Mouse (Mus musculus) erythroblast, embryonic 14.5 days (primary cell): ENCODE measurements at regions not wholly inside any gene's neighbourhood (a gene's known extent, or its start where the extent isn't known, plus 50 kb on each side); places are given as distances from the start of the nearest gene placed in this dataset.

ENCODE experiments used
- GATA1 ChIP-seq: IDR thresholded peaks from 2 replicates; pipeline ENCODE4 v1.6.1; 2012; ENCODE audit warnings: low read length, inconsistent platforms, mixed read lengths
- TAL1 ChIP-seq: IDR thresholded peaks from 3 replicates; pipeline ENCODE4 v1.6.1; 2012; ENCODE audit warnings: low read length, inconsistent platforms, mixed read lengths

DNA sequence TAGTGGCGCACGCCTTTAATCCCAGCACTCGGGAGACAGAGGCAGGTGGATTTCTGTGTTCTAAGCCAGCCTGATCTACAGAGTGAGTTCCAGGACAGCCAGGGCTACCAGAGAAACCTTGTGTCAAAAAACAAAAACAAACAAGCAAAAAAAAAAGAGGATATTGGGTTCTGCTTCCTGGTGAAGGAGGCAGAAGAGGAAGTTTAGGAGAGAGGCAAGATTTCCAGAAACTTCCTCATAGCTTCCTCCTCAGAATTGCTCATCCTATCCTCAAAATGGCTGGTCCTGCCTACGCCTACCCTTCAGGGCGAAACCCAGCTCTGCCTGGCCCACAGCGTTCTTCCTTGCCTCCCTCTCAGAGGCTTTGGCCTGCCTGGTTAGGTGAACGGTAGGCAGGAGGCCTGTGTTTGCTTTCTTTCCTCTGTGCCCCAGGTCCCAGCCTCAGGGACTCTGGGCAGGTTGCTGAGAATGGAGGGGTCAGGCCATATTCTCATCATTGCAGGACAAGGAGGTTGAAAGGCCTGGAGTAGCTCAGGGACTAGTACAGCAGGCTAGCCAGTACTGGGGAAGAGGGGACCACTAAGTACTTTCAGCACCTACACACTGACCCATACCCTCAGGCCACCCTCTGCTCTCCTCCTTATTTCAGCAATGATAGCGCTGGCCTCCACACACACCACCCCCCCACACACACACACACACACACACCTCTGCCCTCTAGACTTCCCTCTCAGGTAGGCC, 79.6 kb downstream of the Zfp36l2 start:
- TF ChIP-seq GATA1 = no peak
- TF ChIP-seq TAL1 = no peak
